Mouse (Mus musculus): ENCODE measurements at regions not wholly inside any gene's neighbourhood (a gene's known extent, or its start where the extent isn't known, plus 50 kb on each side); places are given as distances from the start of the nearest gene placed in this dataset.
A peak's percentile ranks its signal among the peaks of the same experiment; 100 is the strongest.

GRCm38 (mm10) chr2:101299126-101299525 is 325.4 kb upstream of the Rag2 start:
- no peak overlapping the region for H3K9ac ChIP-seq (replicated peaks; ENCODE audit: low read depth)
- H3K36me3 ChIP-seq (ENCODE audit: insufficient read depth, low read length) = no peaks in the 10 kb centered on the region
- TF ChIP-seq CTCF (IDR thresholded peaks at IDR 0.05) = no peak
- TF ChIP-seq EP300 (IDR thresholded peaks at IDR 0.05) = no peak
- no peak overlapping the region for H3K27ac ChIP-seq (ENCODE audit: low read length)
- no peak overlapping the region for H3K4me2 ChIP-seq (replicated peaks; ENCODE audit: low read depth, low read length)
- H3K9me3 ChIP-seq (ENCODE audit: low read length) = no peaks in the 10 kb centered on the region
- no peaks in the 10 kb centered on the region for H3K27me3 ChIP-seq (replicated peaks; ENCODE audit: insufficient read depth, low read length)
- no peaks in the 10 kb centered on the region for H3K4me1 ChIP-seq (ENCODE audit: insufficient read depth, low read depth, low read length)
- 72% methylated on average over 2 of the region's 2 CpGs for WGBS
- ATAC-seq (no peak), DNase-seq (ENCODE audit: low spot score) (no peak)
- H3K4me3 ChIP-seq (ENCODE audit: low read depth, low read length) = no peak overlapping the region

- Histone ChIP-seq H3K27me3 (replicated peaks; ENCODE audit: insufficient read depth, low read length) (no peaks in the 10 kb centered on the region), H3K4me3 (ENCODE audit: low read depth, low read length) (no peak overlapping the region), H3K9me3 (ENCODE audit: low read length) (no peaks in the 10 kb centered on the region), H3K27ac (ENCODE audit: low read length) (no peak overlapping the region), H3K4me1 (ENCODE audit: insufficient read depth, low read depth, low read length) (no peaks in the 10 kb centered on the region), H3K4me2 (replicated peaks; ENCODE audit: low read depth, low read length) (no peak overlapping the region), H3K9ac (replicated peaks; ENCODE audit: low read depth) (no peak overlapping the region), H3K36me3 (ENCODE audit: insufficient read depth, low read length) (no peaks in the 10 kb centered on the region)
- TF ChIP-seq EP300 (IDR thresholded peaks at IDR 0.05) = no peak
- TF ChIP-seq CTCF (IDR thresholded peaks at IDR 0.05) = no peak
- ATAC-seq = no peak
- DNase-seq (ENCODE audit: low spot score) = no peak
These were observed 324.4 kb upstream of the Rag2 start for GRCm38 (mm10) chr2:101300106-101300505.

GRCm38 (mm10) chr2:101321286-101321914 is 303.1 kb upstream of the Rag2 start:
- Histone ChIP-seq H3K4me2 (replicated peaks; ENCODE audit: low read depth, low read length) (no peak overlapping the region), H3K27ac (ENCODE audit: low read length) (no peak overlapping the region), H3K4me3 (ENCODE audit: low read depth, low read length) (no peak overlapping the region), H3K4me1 (ENCODE audit: insufficient read depth, low read depth, low read length) (no peaks in the 10 kb centered on the region), H3K9ac (replicated peaks; ENCODE audit: low read depth) (no peak overlapping the region), H3K36me3 (ENCODE audit: insufficient read depth, low read length) (no peaks in the 10 kb centered on the region), H3K27me3 (replicated peaks; ENCODE audit: insufficient read depth, low read length) (no peaks in the 10 kb centered on the region), H3K9me3 (ENCODE audit: low read length) (no peaks in the 10 kb centered on the region)
- TF ChIP-seq CTCF (IDR thresholded peaks at IDR 0.05) = no peak
- no peak for TF ChIP-seq EP300 (IDR thresholded peaks at IDR 0.05)
- ATAC-seq (no peak), DNase-seq (ENCODE audit: low spot score) (no peak)
- WGBS = 78% methylated on average over 3 of the region's 3 CpGs

GRCm38 (mm10) chr2:101356709-101357108 is 267.8 kb upstream of the Rag2 start:
- Histone ChIP-seq H3K9ac (replicated peaks; ENCODE audit: low read depth) (no peak overlapping the region), H3K27ac (ENCODE audit: low read length) (no peak overlapping the region), H3K4me3 (ENCODE audit: low read depth, low read length) (no peak overlapping the region), H3K9me3 (ENCODE audit: low read length) (no peaks in the 10 kb centered on the region), H3K36me3 (ENCODE audit: insufficient read depth, low read length) (no peaks in the 10 kb centered on the region), H3K4me1 (ENCODE audit: insufficient read depth, low read depth, low read length) (no peaks in the 10 kb centered on the region), H3K4me2 (replicated peaks; ENCODE audit: low read depth, low read length) (no peak overlapping the region), H3K27me3 (replicated peaks; ENCODE audit: insufficient read depth, low read length) (no peaks in the 10 kb centered on the region)
- 8% methylated on average over 1 of the region's 1 CpGs for WGBS
- ATAC-seq (no peak), DNase-seq (ENCODE audit: low spot score) (no peak)
- TF ChIP-seq CTCF (IDR thresholded peaks at IDR 0.05) = no peak
- TF ChIP-seq EP300 (IDR thresholded peaks at IDR 0.05) = no peak

GRCm38 (mm10) chr2:101364256-101364655 is 260.3 kb upstream of the Rag2 start:
- no peak overlapping the region for H3K27ac ChIP-seq (ENCODE audit: low read length)
- H3K4me2 ChIP-seq (replicated peaks; ENCODE audit: low read depth, low read length) = no peak overlapping the region
- no peak for DNase-seq (ENCODE audit: low spot score)
- WGBS = 54% methylated on average over 3 of the region's 3 CpGs
- H3K4me1 ChIP-seq (ENCODE audit: insufficient read depth, low read depth, low read length) = no peaks in the 10 kb centered on the region
- no peak overlapping the region for H3K4me3 ChIP-seq (ENCODE audit: low read depth, low read length)
- no peak overlapping the region for H3K9ac ChIP-seq (replicated peaks; ENCODE audit: low read depth)
- ATAC-seq = no peak
- TF ChIP-seq CTCF (IDR thresholded peaks at IDR 0.05) = no peak
- no peak for TF ChIP-seq EP300 (IDR thresholded peaks at IDR 0.05)
- H3K9me3 ChIP-seq (ENCODE audit: low read length) = no peaks in the 10 kb centered on the region
- H3K27me3 ChIP-seq (replicated peaks; ENCODE audit: insufficient read depth, low read length) = no peaks in the 10 kb centered on the region
- no peaks in the 10 kb centered on the region for H3K36me3 ChIP-seq (ENCODE audit: insufficient read depth, low read length)

- WGBS = 63% methylated on average over 4 of the region's 4 CpGs
- no peak for ATAC-seq
These were observed 256.2 kb upstream of the Rag2 start for GRCm38 (mm10) chr2:101368278-101368677.

More at GRCm38 (mm10) chr2:101368278-101368677, 256.2 kb upstream of the Rag2 start:
- no peak overlapping the region for H3K9ac ChIP-seq (replicated peaks; ENCODE audit: low read depth)
- H3K27me3 ChIP-seq (replicated peaks; ENCODE audit: insufficient read depth, low read length) = no peaks in the 10 kb centered on the region
- H3K9me3 ChIP-seq (ENCODE audit: low read length) = no peaks in the 10 kb centered on the region
- H3K4me2 ChIP-seq (replicated peaks; ENCODE audit: low read depth, low read length) = no peak overlapping the region
- DNase-seq (ENCODE audit: low spot score) = peak; percentile 24
- H3K27ac ChIP-seq (ENCODE audit: low read length) = no peak overlapping the region
- no peak for TF ChIP-seq CTCF (IDR thresholded peaks at IDR 0.05)
- no peak for TF ChIP-seq EP300 (IDR thresholded peaks at IDR 0.05)
- H3K36me3 ChIP-seq (ENCODE audit: insufficient read depth, low read length) = no peaks in the 10 kb centered on the region
- no peaks in the 10 kb centered on the region for H3K4me1 ChIP-seq (ENCODE audit: insufficient read depth, low read depth, low read length)
- H3K4me3 ChIP-seq (ENCODE audit: low read depth, low read length) = no peak overlapping the region
